Mouse (Mus musculus) heart, adult 18-20 months (tissue): ENCODE measurements around the gene Uso1. TPM values are rescaled to one million over a fixed set of nuclear protein-coding genes. Genes with fewer than 3 reads are reported as not detected.

Experiments used
- DNase-seq, 2 experiments: peaks; one replicate each; pipeline ENCODE4 v3.0.0; 2021 to 2022; ENCODE audit warnings: mixed read lengths in 1 of 2
- total RNA-seq, 2 experiments: library from RNA; stranded (reverse); gene quantifications; 2 replicates each; pipeline ENCODE4 v1.2.3; 2021

Gene Uso1
- total RNA-seq, 2 experiments from 2014 or later = 43.5 to 43.7 TPM

DNA sequence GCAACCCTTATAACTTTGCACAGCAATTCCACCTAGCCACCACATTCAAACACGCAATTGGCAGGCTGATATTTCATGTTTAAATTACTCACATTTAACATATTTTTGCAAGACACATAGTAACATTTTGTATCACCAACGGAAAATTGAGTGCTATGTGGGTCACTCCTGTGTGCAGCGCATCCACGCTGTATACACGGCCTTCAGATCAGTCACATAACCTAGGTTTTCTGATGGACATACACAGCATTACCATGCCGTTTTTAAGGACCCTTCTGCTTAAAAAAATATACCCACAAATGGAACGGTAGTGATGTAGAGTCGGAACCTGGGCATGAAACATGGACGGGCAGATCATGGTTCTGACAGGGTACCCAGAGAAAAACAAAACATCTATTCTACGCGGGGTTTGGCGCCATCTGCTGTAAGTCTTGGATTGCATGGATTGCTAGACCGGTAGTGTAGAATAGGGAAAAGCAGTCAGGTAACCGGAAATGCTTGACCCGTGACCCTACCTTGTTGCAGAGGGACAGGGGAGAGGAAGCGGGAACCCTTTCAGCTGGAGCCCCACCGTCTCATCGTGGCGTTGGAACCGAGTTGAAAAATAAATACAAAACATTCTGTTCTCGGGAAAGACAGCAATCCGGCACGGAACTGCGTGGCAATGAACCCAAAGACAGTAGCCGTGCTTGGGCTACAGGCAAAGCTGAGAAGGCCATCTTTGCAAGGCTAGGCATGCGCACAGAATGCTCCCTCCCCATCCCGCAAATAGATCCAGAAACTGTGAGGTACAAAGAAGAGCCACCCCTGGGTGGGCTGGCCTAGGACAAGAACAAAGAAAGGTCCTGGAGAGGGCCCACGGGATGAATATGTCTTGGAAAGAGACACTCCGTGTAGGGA lies 101.8 kb downstream of the Uso1 start:
- peak; percentile 53 to 86 for DNase-seq

GRCm38 (mm10) chr5:92240769-92241168 lies 103.0 kb downstream of the Uso1 start:
- DNase-seq = no peak

DNA sequence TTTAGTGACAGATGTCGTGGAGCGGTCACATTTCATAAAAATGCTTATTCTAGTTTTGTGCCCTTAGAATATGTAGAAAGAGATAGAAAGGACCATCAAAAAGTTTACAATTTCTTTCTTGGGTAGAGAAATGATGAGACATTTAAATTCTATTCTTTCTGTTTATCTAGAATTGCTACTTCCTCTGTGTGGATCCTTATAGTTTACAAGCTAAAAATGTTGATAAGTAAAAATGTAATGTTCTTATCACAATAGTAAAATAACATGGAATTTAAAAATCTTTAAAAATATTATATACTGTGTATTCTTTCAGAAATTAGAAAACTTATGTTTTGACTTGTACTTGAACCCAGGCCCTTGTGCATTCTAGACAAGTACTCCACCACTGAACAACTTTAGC lies 107.2 kb downstream of the Uso1 start:
- DNase-seq = no peak

GRCm38 (mm10) chr5:92245483-92245882 lies 107.7 kb downstream of the Uso1 start:
- peak in 1 of 2 experiments; percentile 19 for DNase-seq

GRCm38 (mm10) chr5:92248614-92249013 lies 110.9 kb downstream of the Uso1 start:
- no peak for DNase-seq

GRCm38 (mm10) chr5:92252031-92252430 lies 114.3 kb downstream of the Uso1 start:
- no peak for DNase-seq

Other genes with a start within 250 kb of the Uso1 start
- gene Rchy1, start 174.9 kb upstream of the Uso1 start, total RNA-seq = 10 to 100 TPM; 30.9 to 34.0 TPM
- not detected for gene Odaph, start 150.5 kb upstream of the Uso1 start, total RNA-seq
- 1 to 10 TPM; 4.6 to 5.5 TPM for gene Cdkl2, start 94.1 kb upstream of the Uso1 start, total RNA-seq
- 10 to 100 TPM; 59.4 to 66.1 TPM for gene G3bp2, start 54.2 kb upstream of the Uso1 start, total RNA-seq
- gene U90926, start 77.5 kb downstream of the Uso1 start, total RNA-seq = not detected
- gene Ppef2, start 118.3 kb downstream of the Uso1 start, total RNA-seq = not detected
- gene Naaa, start 140.2 kb downstream of the Uso1 start, total RNA-seq = 10 to 100 TPM; 16.0 to 22.9 TPM
- gene Sdad1, start 172.5 kb downstream of the Uso1 start, total RNA-seq = 10 to 100 TPM; 11.4 to 13.8 TPM
- gene Cxcl9, start 190.1 kb downstream of the Uso1 start, total RNA-seq = 10 to 100 TPM in 1 of 2 experiments, 1 to 10 TPM in 1; 2.1 to 10.8 TPM
- 100 to 1,000 TPM; 595 to 602 TPM for gene Art3, start 193.9 kb downstream of the Uso1 start, total RNA-seq
- gene Cxcl10, start 211.0 kb downstream of the Uso1 start, total RNA-seq = under 1 TPM in 1 of 2 experiments, not detected in 1; 0.25 TPM